Mouse (Mus musculus) spleen, adult 2 months (tissue): ENCODE results near the gene Gramd4.

ENCODE experiments used
- CTCF ChIP-seq: fragments of 200-500 bp; IDR thresholded peaks from 2 replicates; pipeline ENCODE4 v1.5.1; 2011; ENCODE audit warnings: mild to moderate bottlenecking, inconsistent platforms; ENCODE audit not compliant: insufficient read depth, insufficient read length, insufficient replicate concordance; ENCODE audit errors: extremely low read depth
- POLR2A ChIP-seq: fragments of 200-500 bp; IDR thresholded peaks from 2 replicates; pipeline ENCODE4 v1.6.1; 2011; ENCODE audit warnings: low read depth, low read length, inconsistent platforms

GRCm38 (mm10) chr15:86071166-86071565 lies 13.7 kb downstream of the Gramd4 start:
- TF ChIP-seq CTCF = no peak
- TF ChIP-seq POLR2A = no peak
